Mouse (Mus musculus) neutrophil, adult 5-6 weeks (primary cell): ENCODE measurements around the gene Bsg. TPM values are rescaled to one million over a fixed set of nuclear protein-coding genes. Genes with fewer than 3 reads are reported as not detected.
A peak's percentile ranks its signal among the peaks of the same experiment; 100 is the strongest.

Experiments used
- ATAC-seq: fragments of 151-379, 151-347 bp; 2 replicates; pipeline ENCODE4 v1.8.0; 2017; ENCODE audit warnings: mild to moderate bottlenecking, moderate TSS enrichment; ENCODE audit not compliant: insufficient number of reproducible peaks, poor library complexity, low FRiP score, severe bottlenecking; ENCODE audit errors: extremely low read depth
- total RNA-seq: library from RNA; stranded (forward); fragments of 200-1000 nt; gene quantifications from 2 replicates; pipeline ENCODE4 v1.2.3, GENCODE M21; 2017

Gene Bsg
- total RNA-seq, 1 experiment from 2014 or later: 111 TPM

DNA sequence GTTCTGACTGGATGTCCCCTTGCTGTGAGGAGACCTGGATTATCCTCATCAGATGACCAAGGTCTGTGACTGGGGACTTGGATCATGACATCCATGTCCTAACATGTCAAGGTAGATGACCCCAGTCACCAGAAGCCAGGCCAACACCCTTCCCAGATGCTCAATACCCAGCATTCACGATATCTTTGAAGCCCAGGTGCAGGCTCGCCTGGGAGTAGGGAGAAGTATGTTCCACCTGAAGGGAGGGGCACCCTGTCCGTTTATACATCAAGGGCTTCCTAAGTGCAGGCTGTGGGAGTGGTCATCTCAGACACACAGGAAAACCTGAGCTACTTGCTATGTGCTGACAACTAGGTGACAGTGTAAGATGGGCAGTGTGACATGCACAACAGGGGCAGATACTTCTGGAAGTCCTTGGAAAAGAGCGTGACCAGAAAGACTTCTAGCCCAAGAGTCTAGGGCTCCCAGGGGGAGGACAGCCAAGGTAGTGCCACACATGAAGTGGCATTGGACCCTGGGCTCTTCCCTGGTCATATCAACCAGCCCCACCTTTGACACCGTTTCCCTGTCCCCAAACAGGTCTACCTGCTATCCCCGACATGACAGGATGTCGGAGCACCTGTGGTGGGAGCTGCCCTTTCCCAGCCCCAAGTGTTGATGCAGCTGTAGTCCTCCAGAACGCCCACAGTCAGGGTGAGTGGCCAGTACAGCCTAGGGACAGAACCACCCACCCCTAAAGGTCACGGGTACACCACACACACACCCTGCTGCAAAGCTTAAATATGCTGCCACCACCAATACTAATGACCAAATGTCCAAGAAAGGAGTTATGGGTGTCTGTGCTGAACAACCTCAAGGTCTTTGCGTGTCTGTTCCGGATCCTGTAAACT is 23.4 kb upstream of the Bsg start:
- peak; percentile 0; the same call in 1 of the 2 replicates for ATAC-seq

DNA sequence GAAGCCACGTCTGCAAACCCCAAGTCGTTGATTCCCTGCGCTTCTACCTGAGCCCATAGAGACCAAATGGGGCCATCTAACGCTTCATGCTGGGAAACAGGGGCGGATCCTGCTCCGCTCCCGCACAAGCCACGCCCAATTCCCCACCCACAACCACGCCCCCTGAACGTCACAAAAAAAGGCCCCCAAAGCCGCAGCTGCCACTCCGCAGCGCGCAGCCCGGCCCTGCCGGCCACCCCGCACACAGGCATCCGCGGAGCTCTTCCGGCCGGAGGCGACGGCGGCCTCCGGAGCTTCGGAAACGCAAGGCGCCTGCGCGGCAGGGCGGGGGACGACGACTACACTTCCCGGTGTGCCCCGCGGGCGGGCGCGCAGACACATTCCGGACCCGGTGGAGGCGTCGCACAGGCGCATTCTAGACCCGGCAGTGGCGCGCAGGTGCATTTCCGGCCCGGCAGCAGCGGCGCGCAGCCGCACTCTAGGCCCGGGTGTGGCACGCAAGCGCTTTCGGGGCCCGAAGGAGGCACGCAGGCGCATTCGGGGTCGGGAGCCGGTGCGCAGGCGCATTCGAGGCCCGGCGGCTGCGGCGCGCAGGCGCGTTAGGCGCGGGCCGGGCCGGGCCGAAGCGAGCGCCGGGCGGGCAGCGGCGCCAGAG is 22.6 kb upstream of the Bsg start, which contains the start of gene Cdc34:
Gene Cdc34, plus strand, starts transcription at position 605 of the 655 bp plus-strand sequence.
- peak; percentile 84 for ATAC-seq

DNA sequence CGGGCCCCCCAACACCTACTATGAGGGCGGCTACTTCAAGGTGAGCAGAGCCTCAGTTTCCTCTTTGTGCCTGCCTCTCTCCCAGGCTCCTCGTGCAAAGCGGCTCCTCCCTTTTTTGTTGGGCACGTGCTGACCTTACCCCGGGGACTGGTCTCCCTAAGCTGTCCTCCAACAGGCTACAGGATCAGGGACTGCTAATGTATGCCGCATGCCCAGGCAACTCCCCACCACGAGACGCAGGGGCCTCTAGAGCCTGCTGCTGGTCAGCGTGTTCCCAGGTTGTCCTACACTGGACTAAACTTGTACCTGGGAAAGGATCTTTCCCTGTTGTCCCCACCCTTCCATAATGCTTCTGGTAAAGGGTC is 21.8 kb upstream of the Bsg start:
- no peak for ATAC-seq

DNA sequence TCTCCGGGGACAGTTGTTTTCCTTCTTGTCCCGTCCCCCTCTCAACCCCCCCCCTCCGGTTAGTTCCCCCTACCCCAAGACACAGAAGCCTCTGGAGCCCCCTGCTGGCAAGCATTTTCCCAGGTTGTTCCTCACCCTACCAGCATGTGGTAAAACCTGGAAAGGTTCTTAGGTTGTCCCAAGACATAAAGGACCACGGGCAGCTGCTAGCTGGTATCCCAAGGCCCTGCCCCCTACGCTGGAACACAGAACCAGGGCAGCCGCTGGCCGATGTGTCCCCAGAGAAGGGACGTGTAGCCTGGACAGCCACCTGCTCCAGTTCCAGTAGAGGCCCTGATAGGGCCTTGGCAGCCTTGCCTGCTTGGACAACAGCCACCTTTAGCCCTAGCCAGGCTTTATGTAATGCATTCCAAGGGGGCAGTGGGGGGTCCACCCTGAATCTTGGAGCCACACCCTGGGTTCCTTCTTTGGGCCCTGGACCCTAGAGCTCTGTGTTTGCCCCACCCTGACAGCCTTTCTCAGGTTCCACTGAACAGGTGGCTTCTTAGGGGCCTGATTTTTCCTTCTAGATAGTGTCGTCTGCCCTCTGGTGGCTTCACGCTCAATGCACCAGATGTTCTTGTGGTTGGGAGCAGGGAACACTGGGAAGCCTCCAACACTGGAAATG is 21.2 kb upstream of the Bsg start:
- no peak for ATAC-seq

DNA sequence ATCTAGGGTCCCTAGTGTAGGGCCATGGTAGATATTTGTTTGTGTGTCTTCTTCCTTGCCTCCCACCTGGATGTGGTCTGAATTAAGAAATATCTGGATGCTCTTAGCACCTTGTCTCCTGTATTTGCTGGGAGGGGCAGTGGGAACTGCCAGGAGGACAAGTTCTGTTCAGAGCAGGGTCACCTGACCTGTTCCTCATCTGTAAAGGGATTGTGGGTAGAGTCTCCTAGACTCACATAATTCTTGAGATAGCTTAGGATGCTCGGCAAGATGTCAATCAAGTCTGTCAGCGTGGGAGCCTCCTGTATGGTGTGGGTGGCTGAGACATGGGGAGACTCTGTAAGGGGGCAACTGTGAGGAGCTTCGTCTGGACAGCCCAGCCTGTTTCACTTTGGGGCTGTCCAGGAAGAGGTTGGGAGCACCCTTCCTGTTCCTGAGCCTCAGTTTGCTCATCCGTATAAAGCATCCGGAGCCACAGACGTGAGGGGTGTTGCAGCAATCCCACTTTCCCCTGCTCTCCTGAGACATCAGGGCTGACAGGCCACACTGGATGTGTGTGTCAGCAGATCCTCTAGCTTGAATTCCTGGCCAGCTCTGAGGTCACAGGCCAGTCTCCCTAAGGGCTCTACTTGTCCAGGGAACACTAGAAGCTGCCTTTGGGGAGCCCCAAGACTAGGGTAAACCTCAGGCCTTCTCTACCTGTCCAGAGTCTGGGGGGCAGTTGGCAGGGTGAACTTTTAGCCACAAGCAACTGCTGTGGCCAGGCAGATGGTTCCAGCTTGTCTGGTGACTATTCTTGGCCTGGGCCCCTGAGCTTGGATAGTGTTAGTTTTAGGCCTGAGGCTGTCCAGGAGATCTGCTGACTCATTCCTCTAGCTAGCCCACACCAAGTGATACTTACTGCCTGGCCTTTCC is 20.3 kb upstream of the Bsg start:
- ATAC-seq: no peak

DNA sequence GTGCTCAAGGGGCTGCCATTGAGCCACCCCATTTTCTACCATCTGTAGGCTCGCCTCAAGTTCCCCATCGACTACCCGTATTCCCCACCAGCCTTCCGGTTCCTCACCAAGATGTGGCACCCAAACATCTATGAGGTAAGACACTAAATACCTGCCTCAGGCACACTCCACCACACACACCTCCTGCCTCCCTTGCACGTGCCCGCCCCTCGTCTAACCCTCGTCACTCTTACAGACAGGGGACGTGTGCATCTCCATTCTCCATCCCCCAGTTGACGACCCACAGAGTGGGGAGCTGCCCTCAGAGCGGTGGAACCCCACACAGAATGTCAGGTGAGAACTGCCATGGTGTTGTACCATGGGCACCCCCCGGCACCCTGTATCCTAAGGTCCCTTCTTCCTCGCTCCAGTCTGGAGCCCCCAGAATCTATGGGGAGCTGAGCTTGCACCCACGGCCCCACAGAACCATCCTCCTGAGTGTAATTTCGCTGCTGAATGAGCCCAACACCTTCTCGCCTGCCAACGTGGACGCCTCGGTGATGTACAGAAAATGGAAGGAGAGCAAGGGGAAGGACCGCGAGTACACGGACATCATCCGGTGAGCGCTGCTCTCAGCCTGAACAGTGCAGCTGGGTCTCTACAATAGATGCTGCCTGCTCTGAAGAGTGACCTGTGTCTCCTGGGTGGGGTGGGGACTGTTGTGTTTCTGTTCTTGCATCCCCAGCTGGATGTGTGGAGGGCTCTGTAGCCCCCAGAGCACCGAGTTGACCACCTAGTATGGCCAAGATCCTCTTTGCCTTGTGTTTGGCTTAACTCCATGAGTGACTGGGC is 19.3 kb upstream of the Bsg start:
- ATAC-seq: no peak

DNA sequence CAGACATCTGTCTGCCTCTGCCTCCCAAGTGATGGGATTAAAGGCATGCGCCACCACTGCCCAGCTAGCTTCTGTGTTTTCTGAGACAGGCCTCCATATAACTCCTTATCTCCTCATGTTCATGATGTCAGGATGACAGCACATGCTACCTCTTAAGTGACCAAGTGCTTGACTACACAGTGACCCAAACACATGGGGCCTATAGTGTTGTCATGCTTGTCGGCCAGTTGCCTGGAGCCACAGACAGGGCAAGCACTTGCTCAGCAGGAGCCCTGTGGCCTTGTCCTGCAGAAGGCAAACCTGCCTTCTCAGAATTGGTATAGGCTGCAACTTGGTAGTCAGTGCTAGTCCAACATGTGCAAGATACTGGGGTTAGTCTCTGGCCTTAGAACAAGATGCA is 18.1 kb upstream of the Bsg start:
- ATAC-seq: no peak

DNA sequence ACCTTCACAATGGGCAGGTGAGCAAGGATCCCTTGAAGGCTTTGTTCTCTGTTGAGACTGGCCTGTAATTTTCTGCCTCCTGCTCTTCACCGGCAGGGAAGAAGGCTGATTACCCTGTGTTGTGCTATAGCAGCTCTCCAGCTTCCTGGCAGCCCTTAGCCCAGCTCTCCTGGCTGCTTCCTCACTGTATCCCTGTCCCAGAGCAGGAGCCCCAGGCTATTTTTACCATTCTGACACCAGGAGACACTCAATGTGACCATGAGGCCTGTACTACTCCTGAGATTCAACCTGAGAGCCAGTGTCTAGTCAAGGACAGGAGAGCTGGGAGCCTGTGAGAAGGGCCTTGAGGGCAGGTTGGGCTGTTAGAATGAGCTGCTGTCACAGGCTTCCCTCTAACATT is 17.6 kb upstream of the Bsg start:
- ATAC-seq: no peak

DNA sequence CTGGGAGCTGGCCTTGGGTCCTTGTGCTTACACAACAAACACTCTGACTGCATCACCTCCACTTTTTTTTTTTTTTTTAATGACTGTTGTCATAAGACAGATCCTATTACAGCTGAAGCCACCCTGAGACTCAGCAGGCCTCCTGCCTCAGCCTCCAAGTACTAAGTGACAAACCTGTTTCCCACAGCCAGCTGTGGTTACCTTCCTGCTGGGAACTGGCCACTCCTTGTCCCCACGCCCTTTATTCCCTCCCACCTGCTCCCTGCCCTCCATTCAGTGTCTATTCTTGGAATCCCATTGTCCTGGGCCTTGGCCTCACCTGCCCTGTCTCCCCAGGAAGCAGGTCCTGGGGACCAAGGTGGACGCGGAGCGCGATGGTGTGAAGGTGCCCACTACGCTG is 16.8 kb upstream of the Bsg start:
- ATAC-seq: no peak

DNA sequence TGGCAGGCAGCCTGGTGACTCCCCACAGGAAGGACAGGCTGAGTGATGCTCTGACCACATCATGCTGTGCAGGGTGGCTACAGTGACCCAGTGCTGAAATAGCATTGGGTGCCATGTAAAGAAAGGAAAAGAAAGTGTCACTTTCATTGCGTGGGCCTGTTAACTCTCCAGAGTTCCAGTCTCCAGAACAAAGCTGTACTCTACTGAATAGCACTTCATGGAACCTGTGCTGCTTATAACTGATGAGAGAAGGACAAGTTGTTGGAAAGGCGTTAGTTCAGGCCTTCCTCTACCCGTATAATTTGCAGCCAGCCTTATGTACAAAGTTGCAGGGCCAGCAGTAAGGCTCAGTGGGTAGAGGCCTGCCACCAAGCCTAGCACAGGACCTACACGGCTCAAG is 15.6 kb upstream of the Bsg start, which contains the start of gene Gzmm:
Gene Gzmm, plus strand, starts transcription at position 301 of the 400 bp plus-strand sequence.
- no peak for ATAC-seq

DNA sequence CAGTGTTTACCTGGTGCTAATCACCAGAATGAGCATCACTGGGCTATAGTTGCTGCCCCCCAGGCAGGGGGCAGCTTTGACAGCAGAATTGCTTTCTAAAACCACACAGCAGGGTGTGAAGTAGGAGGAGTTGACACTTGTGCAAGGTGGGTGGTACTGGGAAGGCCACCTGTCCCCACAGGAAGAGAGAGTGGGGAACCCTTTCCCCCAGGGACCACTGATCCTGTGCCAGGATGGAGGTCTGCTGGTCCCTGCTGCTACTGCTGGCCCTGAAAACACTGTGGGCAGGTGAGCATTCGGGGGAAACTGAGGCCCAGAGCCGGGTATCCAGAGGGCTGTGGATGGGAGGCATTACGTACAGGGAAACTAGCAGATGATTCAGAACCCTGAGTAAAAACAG is 15.1 kb upstream of the Bsg start:
- ATAC-seq: no peak

DNA sequence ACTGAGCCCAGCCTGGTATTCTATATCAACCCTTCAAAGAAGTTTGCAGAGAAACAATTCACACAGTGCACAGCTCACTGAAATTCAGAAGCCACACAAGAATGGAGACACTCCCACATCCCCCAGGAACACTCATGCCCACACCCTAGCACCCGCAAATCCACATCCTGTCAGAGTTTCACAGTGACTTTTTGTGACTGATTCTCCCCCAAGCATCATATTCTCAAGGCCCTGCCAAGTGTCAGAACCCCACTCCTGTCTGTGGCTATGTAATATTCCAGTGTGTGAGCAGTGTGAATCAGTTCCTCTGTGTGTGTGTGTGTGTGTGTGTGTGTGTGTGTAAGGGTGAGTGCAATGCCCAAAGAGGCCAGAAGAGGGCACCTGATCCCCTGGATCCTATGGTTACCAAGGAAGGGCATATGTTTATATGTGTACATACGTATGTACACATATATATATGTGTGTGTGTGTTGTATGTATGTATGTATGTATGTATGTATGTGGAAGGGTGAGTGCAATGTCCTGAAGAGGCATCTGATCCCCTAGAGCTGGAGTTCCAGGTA is 12.2 kb upstream of the Bsg start:
- ATAC-seq: no peak

DNA sequence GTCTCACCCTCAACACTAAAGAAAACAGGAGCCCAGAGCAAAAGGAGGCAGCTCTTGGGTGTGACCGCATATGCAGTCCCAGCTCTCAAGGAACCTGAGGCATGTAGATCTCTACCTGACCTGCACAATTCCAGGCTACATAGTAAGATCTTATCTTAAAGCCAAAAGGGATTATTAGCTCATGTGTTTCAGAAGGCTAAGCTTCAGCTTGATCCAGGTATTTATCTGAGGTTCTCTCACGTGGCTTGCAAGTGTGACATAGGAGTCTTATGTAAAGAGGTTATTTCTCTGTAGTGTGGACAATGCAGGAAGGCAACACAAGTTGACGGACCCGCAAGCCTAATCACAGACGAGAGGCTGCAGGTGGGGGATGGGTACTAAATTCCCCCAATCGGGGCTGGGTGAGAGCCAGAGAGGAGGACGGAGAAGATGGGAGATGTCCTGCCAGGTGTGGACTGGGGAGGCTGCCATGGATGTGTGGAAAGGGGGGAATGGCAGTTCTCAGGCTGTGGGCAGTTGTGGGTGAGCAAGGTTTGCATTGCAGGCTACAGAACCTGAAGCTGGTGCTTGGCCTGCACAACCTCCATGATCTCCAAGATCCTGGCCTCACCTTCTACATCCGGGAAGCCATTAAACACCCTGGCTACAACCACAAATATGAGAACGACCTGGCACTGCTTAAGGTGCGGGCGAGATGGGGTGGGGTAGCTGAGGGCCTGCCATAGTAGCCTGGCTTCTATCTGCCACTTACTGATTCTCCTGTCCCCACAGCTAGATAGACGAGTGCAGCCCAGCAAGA is 10.5 kb upstream of the Bsg start:
- ATAC-seq: no peak

DNA sequence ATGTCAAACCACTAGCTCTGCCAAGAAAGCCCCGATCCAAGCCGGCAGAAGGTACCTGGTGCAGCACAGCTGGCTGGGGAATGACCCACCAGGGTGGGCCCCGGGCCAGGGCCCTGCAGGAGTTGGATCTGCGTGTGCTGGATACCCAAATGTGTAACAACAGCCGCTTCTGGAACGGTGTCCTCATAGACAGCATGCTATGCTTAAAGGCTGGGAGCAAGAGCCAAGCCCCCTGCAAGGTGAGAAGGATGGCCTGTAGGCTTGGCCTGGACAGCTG is 10.0 kb upstream of the Bsg start:
- no peak for ATAC-seq

DNA sequence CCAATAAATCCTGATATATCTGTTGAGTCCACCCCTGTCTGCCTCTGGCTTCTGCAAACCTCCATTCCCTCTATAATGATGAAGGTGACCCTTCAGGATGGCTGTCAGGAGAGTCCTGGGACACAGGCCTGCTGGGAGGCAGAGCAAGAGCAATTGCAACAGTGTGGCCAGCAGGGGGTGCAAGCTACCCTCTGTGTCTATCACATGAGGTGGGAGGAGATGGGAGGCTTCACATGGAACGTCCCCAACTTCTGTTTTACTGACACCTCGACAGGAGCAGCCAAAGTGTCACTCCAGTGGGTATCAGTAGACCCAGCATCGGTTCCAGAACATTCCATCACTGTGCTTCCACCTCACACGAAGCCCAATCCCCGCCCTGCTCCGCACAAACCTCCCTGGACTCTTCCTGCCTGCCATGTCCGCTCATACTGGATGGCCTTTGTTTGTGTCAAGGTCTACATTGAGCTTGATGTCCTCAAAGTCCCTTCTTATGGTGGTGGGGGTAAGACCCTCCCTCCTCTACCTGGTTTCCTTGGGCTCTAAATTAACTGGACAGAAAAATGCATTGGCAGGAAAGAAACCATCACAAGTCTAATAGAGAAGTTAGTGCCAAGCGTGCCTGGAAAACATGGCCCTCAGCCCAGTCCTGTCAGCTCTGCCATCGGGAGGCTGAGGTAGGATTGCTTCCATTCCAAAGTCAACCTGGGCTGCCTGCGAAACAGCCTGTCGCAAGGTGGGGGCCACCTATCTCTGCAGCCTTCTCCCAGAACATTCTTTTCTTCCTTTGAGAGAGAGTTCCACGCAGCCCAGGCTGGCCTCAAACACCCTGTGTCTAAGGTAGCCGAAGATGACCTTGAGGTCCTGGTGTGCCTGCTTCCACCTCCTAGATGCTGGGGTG is 8.8 kb upstream of the Bsg start:
- ATAC-seq: peak; percentile 68

DNA sequence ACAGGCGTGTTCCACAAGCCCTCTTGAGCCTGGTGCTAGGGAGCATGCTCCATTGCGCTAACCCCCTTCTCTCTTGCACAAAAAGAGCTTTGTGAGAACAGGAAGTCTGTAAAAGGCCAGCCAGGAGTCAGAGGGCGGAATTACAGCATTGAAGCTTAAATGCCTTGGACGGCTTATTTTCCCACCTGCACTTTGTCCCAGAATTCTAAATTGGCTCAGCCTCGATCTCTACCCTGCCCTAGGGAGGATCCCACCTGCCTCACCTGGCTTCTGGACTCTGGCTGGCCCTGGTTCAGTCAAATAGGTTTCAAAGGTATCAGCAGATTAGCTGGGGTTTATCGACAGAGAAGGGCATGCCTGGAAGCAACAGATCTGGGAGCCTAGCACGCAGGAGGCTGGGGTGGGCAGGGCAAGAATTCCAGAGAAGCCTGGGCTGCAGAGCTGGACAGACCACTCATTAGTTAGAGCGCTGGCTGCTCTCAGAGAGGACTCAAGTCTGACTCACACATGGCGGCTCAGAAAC is 8.1 kb upstream of the Bsg start:
- ATAC-seq: no peak
